Comparison of ENCODE assay signal across 8 mouse cellular contexts in genomic region chr16:36828054-36828786, GRCm38 (mm10). TPM values are rescaled to one million over a fixed set of nuclear protein-coding genes. Genes with fewer than 3 reads are reported as not detected.
DNase-seq lines count a peak whose midpoint lies in the region; ATAC-seq and TF ChIP-seq lines count a peak whose summit lies in the region.

Gene Iqcb1 (plus strand): TSS chr16:36828385.

- no peaks in the 10 kb centered on the region for H3K9me3 ChIP-seq in heart, embryonic 11.5 days (replicated peaks; ENCODE audit: control insufficient read depth, low read length)
- no peaks in the 10 kb centered on the region for H3K9me3 ChIP-seq in kidney, embryonic 16.5 days (ENCODE audit: low read length)

- H3K4me3 ChIP-seq in heart, embryonic 11.5 days (ENCODE audit: low read depth, low read length), result peak within 1 kb of the TSS; percentile 70
- peak within 1 kb of the TSS; percentile 94 for H3K4me3 ChIP-seq in kidney, embryonic 16.5 days (ENCODE audit: low read length)

- peak; percentile 99 for ATAC-seq in erythroblast, adult 5-6 weeks (replicated peaks; ENCODE audit: low FRiP score, poor library complexity, severe bottlenecking)
- ATAC-seq in heart, embryonic 11.5 days (replicated peaks; ENCODE audit: insufficient number of reproducible peaks, low FRiP score, low TSS enrichment), result peak; percentile 99
- peak; percentile 99 for ATAC-seq in kidney, embryonic 16.5 days (ENCODE audit: low FRiP score, low TSS enrichment)
- peak; percentile 96 for ATAC-seq in monocyte, adult 5-6 weeks (replicated peaks; ENCODE audit: insufficient number of reproducible peaks, low FRiP score, low TSS enrichment, poor library complexity, severe bottlenecking)

- H3K4me2 ChIP-seq in heart, embryonic 11.5 days, result peak within 1 kb of the TSS; percentile 93
- peak within 1 kb of the TSS; percentile 80 for H3K4me2 ChIP-seq in kidney, embryonic 16.5 days (replicated peaks; ENCODE audit: low read depth, low read length)

- H3K27me3 ChIP-seq in heart, embryonic 11.5 days (ENCODE audit: control insufficient read depth, insufficient read depth, low read length), result peaks cover 5% of the 10 kb centered on the region; the same call in 1 of the 2 replicates
- no peaks in the 10 kb centered on the region; the same call in 1 of the 2 replicates for H3K27me3 ChIP-seq in kidney, embryonic 16.5 days (ENCODE audit: insufficient read depth, low read length)

- peak; percentile 70; the same call in 1 of the 2 replicates for TF ChIP-seq POLR2A in brain, embryonic 14.5 days (IDR thresholded peaks at IDR 0.05; ENCODE audit: borderline replicate concordance, extremely low read depth, insufficient read depth, insufficient read length, poor library complexity, severe bottlenecking)

- H3K36me3 ChIP-seq in heart, embryonic 11.5 days (ENCODE audit: control insufficient read depth, insufficient read depth, low read length), result no peaks in the 10 kb centered on the region
- H3K36me3 ChIP-seq in kidney, embryonic 16.5 days (ENCODE audit: insufficient read depth, low read length), result no peaks in the 10 kb centered on the region

- under 1% methylated on average over 62 of the region's 64 CpGs for WGBS in heart, embryonic 11.5 days (ENCODE audit: insufficient replicate concordance)
- under 1% methylated on average over 58 of the region's 64 CpGs for WGBS in kidney, embryonic 16.5 days

- H3K4me1 ChIP-seq in heart, embryonic 11.5 days (ENCODE audit: control insufficient read depth, insufficient read depth, low read length), result no peaks in the 10 kb centered on the region
- peaks cover 6% of the 10 kb centered on the region; the same call in 1 of the 2 replicates for H3K4me1 ChIP-seq in kidney, embryonic 16.5 days (ENCODE audit: insufficient read depth, low read length)

- peak within 1 kb of the TSS; percentile 88 for H3K9ac ChIP-seq in heart, embryonic 11.5 days (ENCODE audit: low read depth, low read length)
- H3K9ac ChIP-seq in kidney, embryonic 16.5 days (replicated peaks; ENCODE audit: low read length), result peak within 1 kb of the TSS; percentile 91

- peak within 1 kb of the TSS; percentile 10; the same call in 1 of the 2 replicates for H3K27ac ChIP-seq in heart, embryonic 11.5 days (ENCODE audit: low read depth, low read length)
- peak within 1 kb of the TSS; percentile 65; the same call in 1 of the 2 replicates for H3K27ac ChIP-seq in kidney, embryonic 16.5 days (ENCODE audit: low read length)

- TF ChIP-seq CTCF in brain, embryonic 14.5 days (IDR thresholded peaks at IDR 0.05; ENCODE audit: borderline replicate concordance, extremely low read depth, insufficient read depth, insufficient read length), result no peak

- DNase-seq in CD4-positive helper T cell, adult 2 months (ENCODE audit: low read depth, low spot score), result peak; percentile 84
- peak; percentile 93 for DNase-seq in brain, embryonic 14.5 days (ENCODE audit: low read depth)
- peak; percentile 95 for DNase-seq in liver
- DNase-seq in spleen, postnatal 36 days (ENCODE audit: low spot score in 2 of 2), result peak; percentile 81 to 84

RNA-seq across cellular contexts. Expression of gene Iqcb1, which starts in this region (rescaled TPM):
- 22.6 and 26.6 TPM in 2 replicates for polyA plus RNA-seq in brain, embryonic 14.5 days (2012; rRNA removed)
- total RNA-seq in erythroblast, adult 5-6 weeks (2015; ENCODE audit: low replicate concordance), result 1.7 TPM in 1 of 2 replicates, not detected in the other
- 1.7 and 3.9 TPM in 2 replicates for total RNA-seq in erythroblast, adult 5-6 weeks (2017; ENCODE audit: low replicate concordance)
- 38.5 and 40.1 TPM in 2 replicates for polyA plus RNA-seq in heart, embryonic 11.5 days (2014; fragmentation: Nextera tagmentation; extraction: Ambion mirVana)
- polyA plus RNA-seq in kidney, embryonic 16.5 days (2015; fragmentation: Nextera tagmentation; extraction: Ambion mirVana), result 33.8 TPM in 2 replicates
- 17.8 to 35.6 TPM (median 25.5 TPM) in 3 replicates for total RNA-seq in monocyte, adult 5-6 weeks (2017)

Comparison
In these comparisons a context has a peak if more than half of its experiments do, and no peak if none do; other contexts are left out.
1. Peak in every context shown above with its lines: DNase-seq, ATAC-seq, H3K4me3 ChIP-seq and H3K27ac ChIP-seq.